Mouse (Mus musculus) stomach, embryonic 15.5 days (tissue): Measurements from ENCODE around the gene St7. TPM values are rescaled to one million over a fixed set of nuclear protein-coding genes. Genes with fewer than 3 reads are reported as not detected.

Experiments used
- ATAC-seq: fragments of 200-750 bp; cut with Nextera tagmentation; 2 replicates; pipeline ENCODE4 v1.8.0; 2017; ENCODE audit warnings: low read depth, moderate number of reproducible peaks, moderate TSS enrichment; ENCODE audit not compliant: insufficient read depth, low FRiP score
- H3K27ac ChIP-seq: fragments of 300-500 bp; sonication (generic); 2 replicates; pipeline ENCODE4 v1.5.1; 2015; ENCODE audit warnings: mild to moderate bottlenecking, inconsistent platforms
- H3K27me3 ChIP-seq: fragments of 300-500 bp; sonication (generic); replicated peaks from 2 replicates; pipeline ENCODE4 v1.6.1; 2015; ENCODE audit warnings: inconsistent platforms
- H3K36me3 ChIP-seq: fragments of 300-500 bp; sonication (generic); 2 replicates; pipeline ENCODE4 v1.6.1; 2015; ENCODE audit warnings: inconsistent platforms
- H3K4me1 ChIP-seq: fragments of 300-500 bp; sonication (generic); 2 replicates; pipeline ENCODE4 v1.6.1; 2015; ENCODE audit warnings: inconsistent platforms
- H3K4me2 ChIP-seq: fragments of 300-500 bp; sonication (generic); 2 replicates; pipeline ENCODE4 v1.6.1; 2015; ENCODE audit warnings: mild to moderate bottlenecking, inconsistent platforms
- H3K4me3 ChIP-seq: fragments of 300-500 bp; sonication (generic); replicated peaks from 2 replicates; pipeline ENCODE4 v1.5.1; 2015; ENCODE audit warnings: inconsistent platforms
- H3K9ac ChIP-seq: fragments of 300-500 bp; sonication (generic); 2 replicates; pipeline ENCODE4 v1.6.1; 2015; ENCODE audit warnings: inconsistent platforms
- H3K9me3 ChIP-seq: fragments of 300-500 bp; sonication (generic); 2 replicates; pipeline ENCODE4 v1.6.1; 2016; ENCODE audit warnings: inconsistent platforms
- WGBS: fragments of 180-500 bp; shearing (Covaris S2); methylation state at CpG from one replicate; pipeline ENCODE4 v1.1.7; 2015; 5-methylcytosine and 5-hydroxymethylcytosine counted together
- polyA plus RNA-seq: library from polyadenylated mRNA; unstranded; fragments of >200 nt; fragmentation: Nextera tagmentation; extraction: Ambion mirVana; gene quantifications from 2 replicates; pipeline ENCODE4 v1.2.1, GENCODE M21; 2015

Gene St7
- polyA plus RNA-seq, 1 experiment from 2014 or later, result 23.5 TPM

GRCm38 (mm10) chr6:17876670-17877179 lies 184.0 kb downstream of the St7 start:
- no peak overlapping the region for H3K4me2 ChIP-seq
- H3K36me3 ChIP-seq, result no peaks in the 10 kb centered on the region
- H3K27ac ChIP-seq, result no peak overlapping the region
- no peak for ATAC-seq
- no peak overlapping the region for H3K4me3 ChIP-seq
- H3K27me3 ChIP-seq, result no peaks in the 10 kb centered on the region
- no peak overlapping the region for H3K9ac ChIP-seq
- no peaks in the 10 kb centered on the region for H3K9me3 ChIP-seq
- H3K4me1 ChIP-seq, result no peaks in the 10 kb centered on the region
- 52% methylated on average over 7 of the region's 7 CpGs for WGBS

- H3K27me3 ChIP-seq, result no peaks in the 10 kb centered on the region
- no peaks in the 10 kb centered on the region for H3K9me3 ChIP-seq
- ATAC-seq, result no peak
- no peak overlapping the region for H3K27ac ChIP-seq
- H3K9ac ChIP-seq, result no peak overlapping the region
- H3K4me2 ChIP-seq, result no peak overlapping the region
- H3K4me1 ChIP-seq, result no peaks in the 10 kb centered on the region
- no peak overlapping the region for H3K4me3 ChIP-seq
- H3K36me3 ChIP-seq, result no peaks in the 10 kb centered on the region
Measured at GRCm38 (mm10) chr6:17882943-17883342, 190.2 kb downstream of the St7 start.

DNA sequence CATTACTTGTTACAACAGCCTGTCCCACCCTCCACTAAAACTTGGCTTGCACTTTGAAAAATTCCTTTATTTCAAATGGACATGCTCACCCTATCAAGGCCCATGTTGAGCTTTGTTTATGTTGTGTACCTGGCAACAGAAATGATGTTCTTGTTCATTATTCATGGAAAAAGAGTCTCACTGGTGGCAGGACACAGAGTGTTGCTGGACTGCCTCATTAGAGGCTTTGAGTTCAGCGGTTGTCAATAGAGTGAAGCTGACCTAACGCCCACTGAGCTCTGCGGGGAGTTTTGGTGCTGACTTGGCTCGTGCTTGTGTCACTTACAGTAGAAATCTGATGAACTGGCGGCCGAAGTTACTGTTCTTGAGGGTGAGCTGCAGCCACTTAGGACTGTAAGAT lies 195.0 kb downstream of the St7 start:
- WGBS, result 88% methylated on average over 6 of the region's 6 CpGs
- Histone ChIP-seq H3K27me3 (no peaks in the 10 kb centered on the region), H3K9ac (no peak overlapping the region), H3K4me2 (no peak overlapping the region), H3K36me3 (no peaks in the 10 kb centered on the region), H3K4me3 (no peak overlapping the region), H3K4me1 (no peaks in the 10 kb centered on the region), H3K9me3 (no peaks in the 10 kb centered on the region), H3K27ac (no peak overlapping the region)
- no peak for ATAC-seq

DNA sequence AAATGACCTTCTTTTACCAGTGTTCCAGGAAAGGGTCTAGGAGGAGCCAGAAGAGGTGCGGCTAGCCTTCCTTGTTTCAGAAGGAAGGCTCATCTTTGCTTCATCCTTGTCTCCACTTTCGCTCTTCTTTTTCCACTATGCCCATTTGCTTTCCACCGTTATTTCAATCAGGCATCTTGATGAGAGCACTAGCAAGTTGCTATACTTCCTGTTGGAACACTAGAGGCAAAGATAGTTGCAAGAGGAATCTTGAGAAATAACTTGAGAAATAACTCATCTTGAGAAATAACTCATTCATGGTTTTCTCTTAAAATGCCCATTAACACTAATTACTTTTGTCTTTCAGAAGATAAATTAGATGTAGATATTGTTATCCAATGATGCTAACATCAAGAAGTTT lies 202.8 kb downstream of the St7 start:
- ATAC-seq, result no peak
- Histone ChIP-seq H3K27me3 (no peaks in the 10 kb centered on the region), H3K36me3 (no peaks in the 10 kb centered on the region), H3K4me3 (no peak overlapping the region), H3K9me3 (no peaks in the 10 kb centered on the region), H3K9ac (no peak overlapping the region), H3K4me1 (no peaks in the 10 kb centered on the region), H3K4me2 (no peak overlapping the region), H3K27ac (no peak overlapping the region)
- 96% methylated on average over 3 of the region's 3 CpGs for WGBS

DNA sequence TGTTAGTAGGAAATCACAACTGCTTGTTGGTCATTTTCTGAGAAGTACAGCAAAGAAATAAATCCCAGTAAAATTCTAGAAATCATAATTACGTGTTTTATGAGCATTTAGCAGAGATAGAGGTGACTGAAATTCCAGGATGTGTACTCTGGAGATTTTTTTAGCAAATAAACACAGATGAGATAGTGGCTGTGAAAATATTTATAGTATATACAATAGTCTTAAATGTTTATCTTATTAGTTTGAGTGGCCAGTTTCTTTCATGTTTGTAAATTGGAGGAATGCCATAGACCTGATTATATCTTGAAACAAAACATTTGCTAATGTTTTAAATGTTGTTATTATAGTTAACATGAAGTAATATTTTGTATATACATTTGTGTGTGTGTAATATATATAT lies 205.8 kb downstream of the St7 start:
- 57% methylated on average over 1 of the region's 1 CpGs for WGBS
- H3K27me3 ChIP-seq, result no peaks in the 10 kb centered on the region
- ATAC-seq, result no peak
- H3K4me2 ChIP-seq, result no peak overlapping the region
- no peaks in the 10 kb centered on the region for H3K36me3 ChIP-seq
- H3K27ac ChIP-seq, result no peak overlapping the region
- H3K4me1 ChIP-seq, result no peaks in the 10 kb centered on the region
- no peak overlapping the region for H3K9ac ChIP-seq
- no peak overlapping the region for H3K4me3 ChIP-seq
- H3K9me3 ChIP-seq, result no peaks in the 10 kb centered on the region

GRCm38 (mm10) chr6:17903355-17903754 lies 210.6 kb downstream of the St7 start:
- H3K27ac ChIP-seq, result no peak overlapping the region
- H3K9me3 ChIP-seq, result no peaks in the 10 kb centered on the region
- 0 out of 2 replicates have a peak, but pooled peaks cover 4% of the 10 kb centered on the region for H3K4me1 ChIP-seq
- H3K4me3 ChIP-seq, result no peak overlapping the region
- H3K4me2 ChIP-seq, result no peak overlapping the region
- 58% methylated on average over 3 of the region's 3 CpGs for WGBS
- H3K27me3 ChIP-seq, result no peaks in the 10 kb centered on the region
- no peaks in the 10 kb centered on the region for H3K36me3 ChIP-seq
- H3K9ac ChIP-seq, result no peak overlapping the region
- no peak for ATAC-seq

GRCm38 (mm10) chr6:17905776-17906175 lies 213.0 kb downstream of the St7 start:
- 70% methylated on average over 3 of the region's 3 CpGs for WGBS
- no peak for ATAC-seq

DNA sequence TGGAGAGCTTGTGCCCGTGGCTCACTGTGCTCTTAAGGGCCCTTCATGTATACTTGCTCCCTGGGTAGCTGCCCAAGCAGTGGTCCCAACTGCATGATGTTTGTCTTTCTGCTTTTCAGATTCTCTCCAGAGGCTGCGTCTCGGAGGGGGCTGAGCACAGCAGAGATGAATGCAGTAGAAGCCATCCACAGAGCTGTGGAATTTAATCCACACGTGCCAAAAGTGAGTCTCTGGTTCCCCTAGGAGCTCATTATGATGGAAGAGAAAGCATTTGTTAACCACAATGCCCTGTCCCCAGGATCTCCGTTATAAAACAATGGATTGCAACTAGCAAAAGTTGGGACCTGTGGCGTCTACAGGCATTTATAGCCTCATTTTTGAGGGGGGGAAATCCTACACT lies 213.6 kb downstream of the St7 start:
- H3K27ac ChIP-seq, result peak overlapping the region; percentile 48
- no peak overlapping the region for H3K9ac ChIP-seq
- no peak for ATAC-seq
- WGBS, result 37% methylated on average over 6 of the region's 6 CpGs
- H3K27me3 ChIP-seq, result no peaks in the 10 kb centered on the region
- no peaks in the 10 kb centered on the region for H3K36me3 ChIP-seq
- no peak overlapping the region for H3K4me2 ChIP-seq
- H3K4me3 ChIP-seq, result no peak overlapping the region
- H3K4me1 ChIP-seq, result 0 out of 2 replicates have a peak, but pooled peaks cover 4% of the 10 kb centered on the region
- H3K9me3 ChIP-seq, result no peaks in the 10 kb centered on the region

More at GRCm38 (mm10) chr6:17905776-17906175, 213.0 kb downstream of the St7 start:
- no peak overlapping the region for H3K27ac ChIP-seq
- H3K27me3 ChIP-seq, result no peaks in the 10 kb centered on the region
- H3K4me2 ChIP-seq, result no peak overlapping the region
- 0 out of 2 replicates have a peak, but pooled peaks cover 4% of the 10 kb centered on the region for H3K4me1 ChIP-seq
- no peak overlapping the region for H3K9ac ChIP-seq
- H3K9me3 ChIP-seq, result no peaks in the 10 kb centered on the region
- H3K4me3 ChIP-seq, result no peak overlapping the region
- H3K36me3 ChIP-seq, result no peaks in the 10 kb centered on the region

- H3K27me3 ChIP-seq, result no peaks in the 10 kb centered on the region
- ATAC-seq, result no peak
- WGBS, result 75% methylated on average over 6 of the region's 6 CpGs
- H3K4me3 ChIP-seq, result no peak overlapping the region
- no peak overlapping the region for H3K9ac ChIP-seq
- H3K36me3 ChIP-seq, result no peaks in the 10 kb centered on the region
- no peak overlapping the region for H3K27ac ChIP-seq
- no peaks in the 10 kb centered on the region for H3K9me3 ChIP-seq
- H3K4me1 ChIP-seq, result no peaks in the 10 kb centered on the region
- H3K4me2 ChIP-seq, result no peak overlapping the region
Measured at GRCm38 (mm10) chr6:17912312-17912711, 219.6 kb downstream of the St7 start.

DNA sequence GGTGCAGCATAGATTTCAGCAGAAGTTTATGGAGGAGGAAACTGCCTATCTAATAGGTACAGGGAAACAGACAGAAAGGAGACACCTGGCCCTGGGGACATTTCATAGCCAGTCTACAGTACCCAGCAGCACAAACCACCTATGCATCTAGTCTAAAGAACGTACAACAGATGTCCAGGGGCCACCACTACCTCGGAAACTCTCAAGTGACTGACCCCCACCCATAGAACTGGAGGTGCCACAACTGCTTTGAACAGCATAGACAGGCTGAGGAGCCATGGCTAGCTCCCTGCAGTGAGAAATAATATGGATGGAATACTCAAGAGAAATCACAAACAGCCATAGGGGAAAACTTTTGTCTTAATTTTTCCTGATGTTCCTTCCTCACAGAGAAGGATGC lies 220.1 kb downstream of the St7 start:
- Histone ChIP-seq H3K9me3 (no peaks in the 10 kb centered on the region), H3K27ac (no peak overlapping the region), H3K4me3 (no peak overlapping the region), H3K4me2 (no peak overlapping the region), H3K9ac (no peak overlapping the region), H3K27me3 (no peaks in the 10 kb centered on the region), H3K36me3 (no peaks in the 10 kb centered on the region), H3K4me1 (no peaks in the 10 kb centered on the region)
- WGBS, result 75% methylated on average over 2 of the region's 2 CpGs
- ATAC-seq, result no peak

GRCm38 (mm10) chr6:17913315-17913714 lies 220.6 kb downstream of the St7 start:
- no peak for ATAC-seq
- H3K36me3 ChIP-seq, result no peaks in the 10 kb centered on the region
- H3K27ac ChIP-seq, result no peak overlapping the region
- no peaks in the 10 kb centered on the region for H3K9me3 ChIP-seq
- WGBS, result 82% methylated on average over 1 of the region's 1 CpGs
- no peaks in the 10 kb centered on the region for H3K27me3 ChIP-seq
- H3K9ac ChIP-seq, result no peak overlapping the region
- H3K4me1 ChIP-seq, result no peaks in the 10 kb centered on the region
- no peak overlapping the region for H3K4me2 ChIP-seq
- H3K4me3 ChIP-seq, result no peak overlapping the region

GRCm38 (mm10) chr6:17914300-17914699 lies 221.6 kb downstream of the St7 start:
- Histone ChIP-seq H3K4me3 (no peak overlapping the region), H3K9ac (no peak overlapping the region), H3K27me3 (no peaks in the 10 kb centered on the region), H3K9me3 (no peaks in the 10 kb centered on the region), H3K4me1 (no peaks in the 10 kb centered on the region), H3K36me3 (no peaks in the 10 kb centered on the region), H3K4me2 (no peak overlapping the region), H3K27ac (no peak overlapping the region)
- no peak for ATAC-seq
- 78% methylated on average over 3 of the region's 3 CpGs for WGBS

DNA sequence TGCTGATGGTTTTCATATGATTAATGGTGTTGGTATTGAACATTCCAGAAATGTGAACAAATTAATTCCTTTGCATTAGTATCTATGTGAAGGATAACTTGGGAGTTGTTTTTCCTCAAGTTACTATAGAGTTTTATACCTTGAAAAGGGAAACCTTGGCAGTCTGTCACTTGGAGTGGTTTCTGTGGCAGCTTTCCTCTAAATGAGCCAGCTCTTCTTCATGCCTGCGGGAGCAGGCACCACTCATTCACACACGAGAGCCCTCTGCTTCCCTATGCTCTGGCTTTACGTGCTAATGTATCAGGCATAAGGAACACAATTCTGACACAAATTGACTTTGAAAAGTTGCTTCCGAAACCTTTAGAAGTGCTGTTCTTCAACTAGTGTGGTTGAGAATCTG lies 224.5 kb downstream of the St7 start:
- no peak overlapping the region for H3K4me2 ChIP-seq
- H3K36me3 ChIP-seq, result no peaks in the 10 kb centered on the region
- H3K9ac ChIP-seq, result no peak overlapping the region
- WGBS, result 74% methylated on average over 4 of the region's 4 CpGs
- H3K27ac ChIP-seq, result no peak overlapping the region
- ATAC-seq, result no peak
- no peaks in the 10 kb centered on the region for H3K4me1 ChIP-seq
- no peaks in the 10 kb centered on the region for H3K9me3 ChIP-seq
- H3K4me3 ChIP-seq, result no peak overlapping the region
- H3K27me3 ChIP-seq, result no peaks in the 10 kb centered on the region
